Mouse (Mus musculus) myocyte (in vitro differentiated cells): ENCODE measurements around the gene Mcf2l. TPM values are rescaled to one million over a fixed set of nuclear protein-coding genes. Genes with fewer than 3 reads are reported as not detected.

Experiments used
- H3K27me3 ChIP-seq: one replicate; pipeline ENCODE4 v1.6.1; 2011; ENCODE audit not compliant: control insufficient read depth, insufficient read depth, insufficient read length
- H3K36me3 ChIP-seq: one replicate; pipeline ENCODE4 v1.6.1; 2011; ENCODE audit not compliant: control insufficient read depth, insufficient read depth
- H3K4me2 ChIP-seq: one replicate; pipeline ENCODE4 v1.6.1; 2011; ENCODE audit warnings: low read depth, control low read depth
- H3K4me3 ChIP-seq: one replicate; pipeline ENCODE4 v1.5.1; 2011; ENCODE audit warnings: mild to moderate bottlenecking, control low read depth, moderate library complexity
- H3K79me2 ChIP-seq: one replicate; pipeline ENCODE4 v1.6.1; 2011; ENCODE audit not compliant: control insufficient read depth, insufficient read depth
- H3ac ChIP-seq: one replicate; pipeline ENCODE4 v1.6.1; 2011; ENCODE audit not compliant: control insufficient read depth, insufficient read length
- CEBPB ChIP-seq: IDR thresholded peaks from 2 replicates; pipeline ENCODE4 v1.6.1; 2011; ENCODE audit warnings: mild to moderate bottlenecking, moderate library complexity; ENCODE audit not compliant: poor library complexity, insufficient read depth, severe bottlenecking
- E2F4 ChIP-seq: IDR thresholded peaks from one replicate; pipeline ENCODE4 v1.6.1; 2011; ENCODE audit warnings: mild to moderate bottlenecking, control low read depth, moderate library complexity; ENCODE audit not compliant: insufficient read depth
- MAX ChIP-seq: IDR thresholded peaks from one replicate; pipeline ENCODE4 v1.6.1; 2011; ENCODE audit warnings: low read depth, mild to moderate bottlenecking, control low read depth
- MYOD1 ChIP-seq, 3 experiments: IDR thresholded peaks; one replicate each; pipeline ENCODE4 v1.6.1; 2011; ENCODE audit warnings: control low read depth in 2 of 3, low read depth in 2 of 3, mild to moderate bottlenecking in 2 of 3, moderate library complexity in 1 of 3; ENCODE audit not compliant: insufficient read length in 2 of 3, control insufficient read depth in 1 of 3
- MYOG ChIP-seq, 3 experiments: IDR thresholded peaks; one replicate each; pipeline ENCODE4 v1.6.1; 2011; ENCODE audit warnings: control low read depth in 2 of 3, low read depth in 2 of 3, mild to moderate bottlenecking in 2 of 3; ENCODE audit not compliant: insufficient read length in 2 of 3, control insufficient read depth in 1 of 3, insufficient read depth in 1 of 3
- POLR2A ChIP-seq: IDR thresholded peaks from one replicate; pipeline ENCODE4 v1.6.1; 2011; ENCODE audit warnings: low read depth, mild to moderate bottlenecking, control low read depth, moderate library complexity; ENCODE audit not compliant: insufficient read length
- POLR2AphosphoS2 ChIP-seq: IDR thresholded peaks from one replicate; pipeline ENCODE4 v1.6.1; 2011; ENCODE audit warnings: low read depth, control low read depth; ENCODE audit not compliant: insufficient read length
- REST ChIP-seq: IDR thresholded peaks from one replicate; pipeline ENCODE4 v1.6.1; 2011; ENCODE audit warnings: mild to moderate bottlenecking, control low read depth, moderate library complexity; ENCODE audit not compliant: insufficient read depth, insufficient read length
- SRF ChIP-seq: IDR thresholded peaks from one replicate; pipeline ENCODE4 v1.6.1; 2011; ENCODE audit warnings: low read depth; ENCODE audit not compliant: control insufficient read depth, insufficient read length
- TCF12 ChIP-seq: IDR thresholded peaks from one replicate; pipeline ENCODE4 v1.6.1; 2011; ENCODE audit warnings: mild to moderate bottlenecking, control low read depth; ENCODE audit not compliant: poor library complexity, insufficient read depth, severe bottlenecking
- TCF3 ChIP-seq: IDR thresholded peaks from one replicate; pipeline ENCODE4 v1.6.1; 2011; ENCODE audit warnings: low read depth, control low read depth; ENCODE audit not compliant: insufficient read length
- USF1 ChIP-seq: IDR thresholded peaks from one replicate; pipeline ENCODE4 v1.6.1; 2011; ENCODE audit warnings: low read depth, mild to moderate bottlenecking, control low read depth, moderate library complexity
- polyA plus RNA-seq: library from polyadenylated mRNA; unstranded; fragments of >200 nt; fragmentation: generic; extraction: Trizol; gene quantifications from one replicate; pipeline ENCODE4 v1.2.1, GENCODE M21; 2012; ENCODE audit warnings: missing spikeins

The Mcf2l gene
- polyA plus RNA-seq, 1 experiment = 1.2 TPM

- no peak overlapping the region for H3K4me3 ChIP-seq
- H3K79me2 ChIP-seq = no peaks in the 10 kb centered on the region
- no peak overlapping the region for H3ac ChIP-seq
- no peak overlapping the region for H3K4me2 ChIP-seq
- H3K27me3 ChIP-seq = peaks cover 37% of the 10 kb centered on the region
- H3K36me3 ChIP-seq = no peaks in the 10 kb centered on the region
- TF ChIP-seq MAX (no peak), USF1 (no peak), MYOD1 (IDR thresholded peaks at IDR 0.05; ENCODE audit: control insufficient read depth in 1 of 3, insufficient read length in 2 of 3, low read depth in 2 of 3) (no peak), SRF (no peak), MYOG (IDR thresholded peaks at IDR 0.05; ENCODE audit: control insufficient read depth in 1 of 3, insufficient read depth in 1 of 3, insufficient read length in 2 of 3, low read depth in 2 of 3) (no peak), TCF12 (no peak), CEBPB (no peak), POLR2A (no peak), REST (no peak), TCF3 (no peak)
Observed at GRCm38 (mm10) chr8:12978726-12979125, 105.1 kb downstream of the Mcf2l start.

- no peaks in the 10 kb centered on the region for H3K27me3 ChIP-seq
- H3K79me2 ChIP-seq = no peaks in the 10 kb centered on the region
- H3K36me3 ChIP-seq = no peaks in the 10 kb centered on the region
- H3K4me3 ChIP-seq = no peak overlapping the region
- H3K4me2 ChIP-seq = no peak overlapping the region
- no peak for TF ChIP-seq MYOD1 (IDR thresholded peaks at IDR 0.05; ENCODE audit: control insufficient read depth in 1 of 3, insufficient read length in 2 of 3, low read depth in 2 of 3)
- TF ChIP-seq CEBPB = peak; percentile 77
- H3ac ChIP-seq = no peak overlapping the region
Observed at GRCm38 (mm10) chr8:12983681-12984467, 110.3 kb downstream of the Mcf2l start.

- TF ChIP-seq E2F4 = no peak
- no peak for TF ChIP-seq MYOG (IDR thresholded peaks at IDR 0.05; ENCODE audit: control insufficient read depth in 1 of 3, insufficient read depth in 1 of 3, insufficient read length in 2 of 3, low read depth in 2 of 3)
- no peak for TF ChIP-seq POLR2A
- no peak for TF ChIP-seq TCF3
- TF ChIP-seq CEBPB = no peak
- Histone ChIP-seq H3K27me3 (no peaks in the 10 kb centered on the region), H3K79me2 (no peaks in the 10 kb centered on the region)
Observed at GRCm38 (mm10) chr8:12984601-12985243, 111.1 kb downstream of the Mcf2l start.

GRCm38 (mm10) chr8:12985259-12985658, 111.7 kb downstream of the Mcf2l start:
- no peak overlapping the region for H3K4me2 ChIP-seq
- TF ChIP-seq CEBPB (no peak), MYOG (IDR thresholded peaks at IDR 0.05; ENCODE audit: control insufficient read depth in 1 of 3, insufficient read depth in 1 of 3, insufficient read length in 2 of 3, low read depth in 2 of 3) (no peak), E2F4 (no peak), MYOD1 (IDR thresholded peaks at IDR 0.05; ENCODE audit: control insufficient read depth in 1 of 3, insufficient read length in 2 of 3, low read depth in 2 of 3) (no peak), TCF3 (no peak), POLR2AphosphoS2 (no peak), REST (no peak), TCF12 (no peak), USF1 (no peak), MAX (no peak), POLR2A (no peak), SRF (no peak)
- no peak overlapping the region for H3K4me3 ChIP-seq
- no peaks in the 10 kb centered on the region for H3K27me3 ChIP-seq
- H3K79me2 ChIP-seq = no peaks in the 10 kb centered on the region
- no peaks in the 10 kb centered on the region for H3K36me3 ChIP-seq
- no peak overlapping the region for H3ac ChIP-seq

More at GRCm38 (mm10) chr8:12984601-12985243, 111.1 kb downstream of the Mcf2l start:
- no peak overlapping the region for H3K4me2 ChIP-seq
- H3K4me3 ChIP-seq = no peak overlapping the region
- H3K36me3 ChIP-seq = no peaks in the 10 kb centered on the region
- no peak overlapping the region for H3ac ChIP-seq

GRCm38 (mm10) chr8:12987571-12987970, 114.0 kb downstream of the Mcf2l start:
- TF ChIP-seq CEBPB (no peak), POLR2A (no peak), MAX (no peak), MYOD1 (IDR thresholded peaks at IDR 0.05; ENCODE audit: control insufficient read depth in 1 of 3, insufficient read length in 2 of 3, low read depth in 2 of 3) (peak in 1 of 3 experiments; percentile 12), E2F4 (no peak)
- Histone ChIP-seq H3K4me3 (no peak overlapping the region), H3ac (no peak overlapping the region), H3K27me3 (no peaks in the 10 kb centered on the region), H3K79me2 (no peaks in the 10 kb centered on the region), H3K36me3 (no peaks in the 10 kb centered on the region), H3K4me2 (peak overlapping the region; percentile 12)
